Mouse (Mus musculus): ENCODE results near the gene Jdp2.

The Jdp2 gene

DNA sequence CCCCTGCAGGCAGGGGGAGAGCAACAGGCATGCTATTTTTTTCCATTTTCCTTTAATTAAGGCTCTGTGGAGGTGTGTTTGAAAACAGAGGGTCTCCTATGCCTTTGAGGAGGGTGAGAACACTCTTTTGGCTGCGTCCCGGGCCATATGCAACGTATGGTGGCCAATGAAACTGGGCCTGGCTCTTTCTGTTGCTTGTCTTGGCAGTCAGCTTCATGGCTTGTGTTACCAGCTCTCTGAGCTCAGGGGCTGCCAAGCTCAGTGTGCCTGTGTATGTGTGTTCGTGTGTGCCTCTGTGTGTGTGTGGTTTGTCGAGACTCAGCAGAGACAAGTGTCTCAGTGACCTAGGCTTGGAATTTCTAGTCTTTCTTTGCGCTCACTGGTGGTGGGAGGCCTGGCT, 2.7 kb downstream of the Jdp2 start:
- DNase-seq (ENCODE audit: low spot score) = no peak

DNA sequence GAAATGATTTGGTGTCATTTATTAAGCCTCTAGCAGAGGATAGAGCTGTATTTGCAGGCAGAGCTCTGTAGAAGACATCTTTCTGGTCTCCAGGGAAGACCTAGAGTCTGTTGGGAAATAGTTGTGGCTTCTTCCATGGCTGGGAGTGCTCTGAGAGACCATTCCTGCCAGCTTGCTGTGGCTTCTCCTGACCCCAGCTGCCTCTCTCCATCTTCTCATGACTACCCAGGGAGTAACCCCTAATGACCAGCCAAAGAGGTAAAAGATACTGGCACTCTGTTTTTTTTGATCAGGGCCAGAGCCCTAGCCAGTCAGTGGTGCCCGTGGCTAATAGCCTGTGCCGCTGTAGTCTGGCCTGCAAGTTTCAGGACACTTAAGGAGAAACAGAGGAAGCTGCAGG, 3.3 kb downstream of the Jdp2 start:
- no peak for DNase-seq (ENCODE audit: low spot score)

- no peak for DNase-seq (ENCODE audit: low spot score)
Measured at GRCm38 (mm10) chr12:85602811-85603210, 4.0 kb downstream of the Jdp2 start.

DNA sequence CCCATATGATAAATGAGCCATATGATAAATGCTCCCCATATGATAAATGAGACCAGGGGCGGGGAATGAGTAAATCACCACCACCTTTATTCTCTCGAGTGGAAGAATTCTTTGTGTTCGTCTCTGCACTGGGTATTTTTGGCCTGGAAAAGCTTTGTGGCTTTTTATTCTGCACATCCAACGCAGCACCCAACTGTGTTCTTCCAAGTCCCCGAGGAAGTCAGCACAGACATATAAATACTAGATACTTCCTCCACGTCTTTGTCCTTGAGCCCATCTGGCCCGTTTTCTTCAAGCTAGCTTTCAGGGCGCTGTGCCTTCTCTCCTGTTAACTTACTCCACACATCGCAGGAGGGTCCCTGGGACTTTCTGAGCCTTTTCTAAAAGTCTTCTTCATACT, 4.9 kb downstream of the Jdp2 start:
- no peak for DNase-seq (ENCODE audit: low spot score)

- DNase-seq (ENCODE audit: low spot score) = no peak
Measured at GRCm38 (mm10) chr12:85604301-85604998, 5.6 kb downstream of the Jdp2 start.

GRCm38 (mm10) chr12:85607519-85608449, 9.0 kb downstream of the Jdp2 start:
- DNase-seq (ENCODE audit: low spot score) = no peak

GRCm38 (mm10) chr12:85610167-85610566, 11.3 kb downstream of the Jdp2 start:
- DNase-seq (ENCODE audit: low spot score) = no peak

DNA sequence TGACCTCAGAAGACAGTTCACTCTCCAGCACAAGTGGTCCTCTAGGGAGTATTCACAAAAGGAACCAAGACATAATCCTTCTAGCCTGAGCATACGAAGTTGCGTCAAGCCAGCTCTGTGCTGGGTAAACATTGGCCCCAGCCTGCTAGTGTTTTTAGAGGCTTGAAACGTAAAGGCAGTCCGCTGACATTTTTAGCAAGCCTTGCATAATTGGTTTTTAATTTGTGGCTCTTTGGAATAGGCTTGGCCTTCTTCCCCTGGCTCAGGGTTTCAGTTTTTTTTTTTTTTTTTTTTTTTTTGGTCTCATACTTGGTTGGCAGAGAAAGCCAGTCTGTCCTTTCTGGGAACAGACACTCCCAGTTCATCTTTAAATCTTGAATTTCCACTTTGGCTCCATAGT, 15.3 kb downstream of the Jdp2 start:
- DNase-seq (ENCODE audit: low spot score) = no peak

- no peak for DNase-seq (ENCODE audit: low spot score)
Measured at GRCm38 (mm10) chr12:85615486-85615885, 16.7 kb downstream of the Jdp2 start.

GRCm38 (mm10) chr12:85617885-85618284, 19.1 kb downstream of the Jdp2 start:
- no peak for DNase-seq (ENCODE audit: low spot score)

DNA sequence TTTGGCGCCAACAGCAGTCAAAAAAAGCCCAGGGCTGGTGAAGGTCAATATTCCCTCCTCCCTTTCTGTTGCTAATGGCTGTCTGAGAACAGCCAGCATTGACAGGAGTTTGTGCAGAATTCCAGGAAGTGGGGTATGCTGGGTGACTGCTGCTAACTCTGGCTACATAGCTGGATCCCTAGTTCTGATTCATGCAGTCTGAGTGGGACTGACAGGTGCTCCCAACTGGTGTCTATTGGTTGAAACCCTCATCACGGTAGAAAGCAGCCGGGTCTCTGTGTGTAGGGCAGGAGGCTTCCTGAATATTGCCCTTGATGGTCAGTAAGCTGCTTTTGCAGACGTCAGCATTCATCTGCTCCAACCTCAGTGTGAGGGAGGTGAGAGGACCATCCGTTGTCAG, 19.6 kb downstream of the Jdp2 start:
- DNase-seq (ENCODE audit: low spot score) = no peak

GRCm38 (mm10) chr12:85619283-85619897, 20.6 kb downstream of the Jdp2 start:
- no peak for DNase-seq (ENCODE audit: low spot score)

DNA sequence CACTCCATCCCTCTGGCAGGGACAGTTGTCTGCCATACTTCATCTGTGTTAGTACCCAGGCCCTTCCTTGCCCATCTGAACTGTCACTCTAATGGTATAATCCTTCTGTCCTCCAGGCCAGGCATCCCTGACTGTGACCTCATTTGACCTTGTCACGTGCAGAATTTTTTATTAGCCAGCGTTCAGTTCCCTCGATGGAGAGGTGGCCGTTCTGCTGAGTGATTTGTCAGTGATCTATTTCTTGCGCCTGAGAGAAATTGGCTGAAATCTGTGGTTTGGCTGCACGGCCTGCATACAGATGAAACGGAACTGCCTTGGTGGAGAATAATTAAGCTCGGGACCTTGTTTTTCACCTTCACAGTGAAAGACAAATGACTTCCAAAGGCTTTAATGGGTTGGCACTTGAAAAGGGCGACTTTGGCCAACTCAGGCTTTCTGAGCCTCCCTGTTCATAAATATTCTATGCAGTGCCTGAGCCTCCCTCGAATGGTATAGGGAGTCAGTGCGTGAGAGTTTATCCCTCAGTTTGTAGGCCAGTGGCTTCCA, 21.1 kb downstream of the Jdp2 start:
- no peak for DNase-seq (ENCODE audit: low spot score)

DNA sequence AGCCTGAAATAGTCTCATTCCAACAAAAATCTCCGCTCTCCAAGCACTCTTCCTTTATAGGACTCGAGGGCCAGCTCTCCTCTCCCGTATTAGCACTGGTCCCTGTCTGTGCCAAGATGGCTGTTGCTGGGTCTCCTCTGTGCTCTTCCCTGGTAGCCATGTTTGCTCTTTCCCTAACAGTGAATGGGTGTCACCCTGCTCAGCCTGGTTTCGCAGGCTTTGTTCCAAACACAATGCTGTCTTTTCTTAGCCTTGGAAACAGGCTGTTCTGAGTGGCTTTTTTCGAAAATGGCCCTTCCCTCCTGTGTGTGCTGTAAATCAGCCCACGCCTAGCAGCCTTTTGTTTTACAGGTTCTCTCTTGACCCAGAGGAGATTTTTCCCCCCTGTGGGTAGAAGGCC, 22.2 kb downstream of the Jdp2 start:
- no peak for DNase-seq (ENCODE audit: low spot score)

DNA sequence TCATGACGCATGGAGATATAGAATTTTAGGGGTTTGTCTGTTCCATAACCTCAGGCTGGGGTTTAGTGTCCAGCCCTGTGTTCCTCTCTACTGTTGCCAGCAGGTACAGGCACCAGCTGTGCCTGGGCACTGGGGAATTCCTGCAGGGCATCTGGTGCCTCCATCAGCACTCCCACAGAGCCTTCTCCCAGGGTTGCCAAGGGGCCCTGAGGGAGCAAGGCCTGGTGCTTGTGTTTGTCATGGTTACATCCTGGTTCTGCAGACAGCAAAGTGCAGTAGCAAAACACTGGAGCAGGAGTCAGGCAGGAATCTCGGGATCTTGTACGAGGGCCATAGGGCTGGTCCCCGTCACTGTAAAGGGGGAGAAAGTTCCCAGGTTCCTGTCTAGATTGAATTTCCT, 22.8 kb downstream of the Jdp2 start:
- DNase-seq (ENCODE audit: low spot score) = no peak

DNA sequence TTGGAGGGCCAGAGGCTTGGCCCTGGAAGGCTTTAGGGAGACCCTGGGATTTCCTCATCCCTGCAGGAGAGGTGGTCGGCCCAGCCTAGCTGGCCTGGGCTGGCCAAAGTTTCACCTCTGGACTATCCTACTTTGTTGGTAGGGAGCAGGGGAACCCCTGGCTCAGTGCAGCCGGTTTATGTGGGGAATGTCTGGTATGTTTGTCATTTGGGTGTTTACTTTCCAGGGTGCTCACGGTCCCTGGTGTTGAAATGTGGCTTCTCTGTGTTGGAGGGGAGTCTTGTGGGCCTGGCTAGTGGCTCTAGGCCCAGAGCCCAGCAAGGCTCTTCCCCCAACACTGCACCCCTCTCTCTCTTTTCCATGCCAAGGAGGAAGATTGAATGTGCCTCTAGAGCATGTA, 24.9 kb downstream of the Jdp2 start:
- no peak for DNase-seq (ENCODE audit: low spot score)

DNA sequence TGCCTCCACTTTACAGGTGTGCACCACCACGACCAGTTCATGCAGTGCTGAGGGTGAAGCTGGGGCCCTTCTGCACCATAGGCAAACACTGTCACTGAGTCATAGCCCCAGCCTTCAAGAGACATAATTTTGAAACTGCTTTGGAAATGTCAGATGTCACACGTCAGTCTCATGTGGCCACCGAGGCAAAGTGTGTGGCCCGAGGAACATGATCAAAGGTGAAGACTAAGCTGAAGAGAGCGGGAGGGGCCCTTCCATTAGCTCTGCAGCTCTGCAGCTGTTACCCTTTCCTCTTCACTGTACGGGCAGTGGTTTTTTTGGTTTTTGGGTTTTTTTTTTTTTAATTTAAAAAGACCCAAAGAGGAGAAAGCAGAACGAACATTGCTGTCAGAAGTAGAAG, 25.8 kb downstream of the Jdp2 start:
- peak; percentile 47 for DNase-seq (ENCODE audit: low spot score)

DNA sequence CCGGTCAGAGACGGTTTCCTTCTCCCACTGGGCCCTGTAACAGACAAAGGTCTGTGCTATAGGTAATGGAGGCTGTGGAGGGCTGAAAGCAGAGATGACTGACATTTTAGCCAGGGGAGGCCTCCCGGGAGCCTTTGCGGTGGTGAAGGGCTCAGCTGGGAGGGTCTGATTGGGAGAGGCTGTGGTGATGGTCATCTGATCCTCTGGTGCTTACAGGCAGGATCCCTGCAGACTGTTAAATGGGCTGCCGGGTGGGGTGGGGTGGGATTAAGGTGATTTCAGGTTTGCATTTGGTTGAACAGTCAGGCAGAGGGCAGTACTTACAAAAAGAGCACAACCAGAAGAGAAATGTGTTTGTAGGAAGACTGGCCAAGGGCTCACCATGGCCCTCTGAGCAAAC, 27.0 kb downstream of the Jdp2 start:
- DNase-seq (ENCODE audit: low spot score) = no peak

DNA sequence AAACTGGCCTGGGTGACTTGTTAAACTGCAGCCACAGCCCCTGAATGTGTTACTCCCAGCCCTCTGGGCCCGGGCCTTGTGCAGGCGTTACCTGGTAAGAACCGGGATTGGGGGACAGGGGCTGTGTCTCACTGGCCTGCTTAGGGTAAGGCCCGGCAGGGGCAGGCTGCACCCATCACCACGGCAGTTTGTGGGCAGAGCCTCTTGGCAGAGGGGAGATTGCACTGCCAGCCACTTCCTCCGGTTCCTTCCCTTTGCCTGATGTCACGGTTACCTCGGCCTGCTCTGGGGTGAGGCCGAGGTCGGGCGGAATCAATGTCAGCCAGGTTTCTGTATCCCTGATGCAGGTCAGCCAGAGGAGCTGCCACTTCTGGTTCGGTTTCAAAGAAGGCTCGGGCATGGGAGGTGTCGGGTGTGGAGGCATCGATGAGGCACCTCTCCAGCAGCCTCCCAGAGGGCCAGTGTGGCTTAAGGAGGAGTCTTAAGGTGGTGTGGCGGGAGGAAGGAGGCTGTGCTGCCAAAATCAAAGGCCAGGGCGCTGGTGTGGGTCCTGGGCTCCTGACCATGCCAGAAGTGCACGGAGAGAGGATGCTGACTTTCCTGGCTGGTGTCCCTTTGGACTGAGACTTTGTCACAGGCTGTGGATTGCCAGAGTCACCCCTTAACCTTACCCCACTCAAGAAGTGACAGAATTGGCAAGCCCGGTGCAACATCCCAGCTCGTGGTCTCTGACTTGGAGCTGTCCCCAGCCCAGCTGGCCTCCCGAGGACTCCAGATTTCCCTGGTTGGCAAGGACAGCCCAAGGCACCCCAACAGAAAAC, 31.0 kb downstream of the Jdp2 start:
- peak; percentile 18 for DNase-seq (ENCODE audit: low spot score)

DNA sequence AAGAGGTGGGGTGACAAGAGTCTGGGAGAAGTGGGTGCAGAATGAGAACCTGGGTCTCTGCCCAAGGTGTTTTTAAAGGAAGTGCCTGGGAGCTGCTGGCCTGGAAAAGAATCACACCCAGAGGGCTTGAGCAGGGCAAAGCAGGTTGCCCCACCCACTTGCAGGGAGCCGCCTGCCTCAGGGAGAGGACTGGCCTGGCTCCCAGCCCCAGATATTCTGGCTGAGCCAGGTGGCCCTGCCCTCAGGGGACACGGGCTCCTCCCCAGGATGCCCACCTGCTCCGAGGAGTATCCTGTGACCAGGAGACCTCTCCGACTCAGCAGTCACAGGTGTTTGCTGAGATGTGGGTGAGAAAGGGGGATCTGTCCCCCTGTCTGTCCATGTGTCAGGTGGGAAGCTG, 32.4 kb downstream of the Jdp2 start:
- no peak for DNase-seq (ENCODE audit: low spot score)

- no peak for DNase-seq (ENCODE audit: low spot score)
Measured at GRCm38 (mm10) chr12:85632321-85632720, 33.5 kb downstream of the Jdp2 start.

DNA sequence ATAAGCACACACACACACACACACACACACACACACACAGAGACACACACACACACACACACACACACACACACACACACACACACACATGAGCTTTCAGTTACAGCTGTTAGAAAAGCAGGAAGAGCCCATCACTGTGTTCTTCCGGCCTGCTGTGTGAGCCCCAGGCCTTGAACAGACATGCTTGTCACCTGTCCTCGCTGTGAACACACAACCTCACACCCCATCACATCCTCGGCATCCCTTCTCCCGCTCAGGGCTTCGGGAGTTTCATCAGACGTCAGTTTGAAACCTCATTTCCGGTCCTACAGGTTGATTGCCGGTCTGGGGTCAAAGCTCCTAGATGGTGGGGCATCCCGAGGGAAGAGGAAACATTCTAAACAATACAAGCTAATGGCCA, 39.1 kb downstream of the Jdp2 start:
- DNase-seq (ENCODE audit: low spot score) = peak; percentile 12

Measured in T-cell, adult 2 months (primary cell).